Mouse (Mus musculus) liver, embryonic 16.5 days (tissue): ENCODE data around the gene Timp3. TPM values are rescaled to one million over a fixed set of nuclear protein-coding genes. Genes with fewer than 3 reads are reported as not detected.
A peak's percentile ranks its signal among the peaks of the same experiment; 100 is the strongest.

ENCODE experiments used
- ATAC-seq: fragments of 200-750 bp; cut with Nextera tagmentation; 2 replicates; pipeline ENCODE4 v1.8.0; 2017; ENCODE audit warnings: low read depth, mild to moderate bottlenecking, moderate number of reproducible peaks, moderate library complexity
- H3K27ac ChIP-seq: fragments of 300-500 bp; sonication (generic); 2 replicates; pipeline ENCODE4 v1.5.1; 2014; ENCODE audit warnings: mild to moderate bottlenecking, low read length
- H3K27me3 ChIP-seq: fragments of 300-500 bp; sonication (generic); 2 replicates; pipeline ENCODE4 v1.6.1; 2014; ENCODE audit warnings: low read depth, low read length, mixed read lengths; ENCODE audit not compliant: control insufficient read depth, insufficient read depth
- H3K36me3 ChIP-seq: fragments of 300-500 bp; sonication (generic); 2 replicates; pipeline ENCODE4 v1.6.1; 2014; ENCODE audit warnings: mild to moderate bottlenecking; ENCODE audit not compliant: control insufficient read depth, insufficient read depth
- H3K4me1 ChIP-seq: fragments of 300-500 bp; sonication (generic); 2 replicates; pipeline ENCODE4 v1.6.1; 2014; ENCODE audit warnings: low read depth, low read length, mixed read lengths; ENCODE audit not compliant: control insufficient read depth
- H3K4me2 ChIP-seq: fragments of 300-500 bp; sonication (generic); 2 replicates; pipeline ENCODE4 v1.6.1; 2014; ENCODE audit warnings: low read depth, low read length, mixed read lengths
- H3K4me3 ChIP-seq: fragments of 300-500 bp; sonication (generic); 2 replicates; pipeline ENCODE4 v1.5.1; 2014; ENCODE audit warnings: low read depth, mild to moderate bottlenecking, low read length
- H3K9ac ChIP-seq: fragments of 300-500 bp; sonication (generic); 2 replicates; pipeline ENCODE4 v1.6.1; 2014; ENCODE audit warnings: low read depth, low read length
- H3K9me3 ChIP-seq: fragments of 300-500 bp; sonication (generic); replicated peaks from 2 replicates; pipeline ENCODE4 v1.6.1; 2016; ENCODE audit warnings: low read length; ENCODE audit not compliant: control insufficient read depth
- WGBS: fragments of 180-500 bp; shearing (Covaris S2); extraction: QIAGEN DNeasy Blood & Tissue Kit; methylation state at CpG from one replicate; pipeline ENCODE4 v1.1.7; 2014; ENCODE audit not compliant: insufficient replicate concordance; 5-methylcytosine and 5-hydroxymethylcytosine counted together
- polyA plus RNA-seq: library from polyadenylated mRNA; unstranded; fragments of >200 nt; fragmentation: Nextera tagmentation; extraction: Ambion mirVana; gene quantifications from 2 replicates; pipeline ENCODE4 v1.2.1, GENCODE M21; 2015

Timp3 gene
- polyA plus RNA-seq, 1 experiment from 2014 or later: 7.3 TPM

DNA sequence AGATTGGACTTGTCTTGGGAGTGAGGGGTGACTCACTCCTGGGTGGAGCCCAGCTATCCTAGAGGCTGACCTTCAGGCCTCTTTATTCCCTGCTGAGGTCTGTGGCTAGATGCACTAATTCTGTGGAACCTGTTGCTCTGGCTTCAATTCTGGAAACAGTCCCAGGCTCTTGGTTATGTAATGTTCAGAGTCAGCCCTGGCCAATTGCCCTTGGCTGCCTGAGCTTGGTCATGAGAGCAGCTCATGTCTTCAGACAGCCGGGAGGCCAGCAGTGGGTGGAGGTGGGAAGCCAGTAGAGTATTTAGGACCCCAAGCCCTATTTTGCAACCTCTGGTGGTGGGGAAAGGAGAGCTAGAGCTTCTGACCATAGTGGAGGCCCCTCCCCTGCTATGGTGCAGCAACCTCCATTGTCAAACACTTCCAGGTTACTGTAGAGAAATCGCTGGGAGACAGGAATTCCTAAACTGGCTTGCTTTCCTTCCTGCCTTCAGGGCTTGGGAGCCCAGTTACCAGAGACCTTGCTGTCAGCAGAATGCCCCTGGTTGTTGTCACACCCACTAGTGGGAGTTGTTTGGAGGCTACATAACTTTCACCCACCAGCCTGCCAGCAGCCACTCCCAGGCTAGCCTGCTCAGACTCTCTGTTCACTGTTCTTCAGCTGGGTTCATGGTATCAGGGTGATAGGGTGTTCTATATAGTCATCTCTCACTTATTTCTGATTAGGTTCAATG is 39.6 kb downstream of the Timp3 start:
- Histone ChIP-seq H3K4me2 (no peak overlapping the region), H3K27ac (peak overlapping the region; percentile 72), H3K4me1 (peaks cover 40% of the 10 kb centered on the region), H3K36me3 (no peaks in the 10 kb centered on the region), H3K9ac (0 out of 2 replicates have a peak overlapping the region, but pooled peaks have one; percentile 11), H3K9me3 (no peaks in the 10 kb centered on the region), H3K27me3 (no peaks in the 10 kb centered on the region), H3K4me3 (no peak overlapping the region)
- WGBS: 47% methylated on average over 2 of the region's 2 CpGs
- peak; percentile 42 for ATAC-seq

DNA sequence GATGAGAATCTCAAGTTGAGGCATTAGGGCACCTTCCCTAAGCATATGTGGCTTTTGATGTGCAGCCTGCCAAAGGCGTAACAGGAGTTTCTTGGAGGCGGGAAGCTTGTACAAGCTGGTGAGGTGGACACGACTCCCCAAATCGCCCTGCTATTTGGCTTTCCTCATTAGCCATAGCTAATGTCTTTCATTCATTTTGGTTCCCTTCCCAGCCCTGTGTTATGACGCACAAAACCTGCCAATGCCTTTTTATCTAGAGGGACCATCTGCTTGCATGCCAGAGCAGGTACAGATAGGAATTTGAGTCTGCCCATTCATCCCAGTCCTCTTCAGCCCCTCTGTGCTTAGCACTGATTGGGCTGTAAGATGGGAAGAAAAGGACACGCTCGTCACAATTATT is 40.2 kb downstream of the Timp3 start:
- peaks cover 40% of the 10 kb centered on the region for H3K4me1 ChIP-seq
- no peak overlapping the region for H3K4me2 ChIP-seq
- H3K4me3 ChIP-seq: no peak overlapping the region
- 0 out of 2 replicates have a peak overlapping the region, but pooled peaks have one; percentile 11 for H3K9ac ChIP-seq
- no peaks in the 10 kb centered on the region for H3K27me3 ChIP-seq
- WGBS: 45% methylated on average over 7 of the region's 7 CpGs
- H3K9me3 ChIP-seq: no peaks in the 10 kb centered on the region
- ATAC-seq: peak; percentile 64
- H3K27ac ChIP-seq: peak overlapping the region; percentile 72
- H3K36me3 ChIP-seq: no peaks in the 10 kb centered on the region

DNA sequence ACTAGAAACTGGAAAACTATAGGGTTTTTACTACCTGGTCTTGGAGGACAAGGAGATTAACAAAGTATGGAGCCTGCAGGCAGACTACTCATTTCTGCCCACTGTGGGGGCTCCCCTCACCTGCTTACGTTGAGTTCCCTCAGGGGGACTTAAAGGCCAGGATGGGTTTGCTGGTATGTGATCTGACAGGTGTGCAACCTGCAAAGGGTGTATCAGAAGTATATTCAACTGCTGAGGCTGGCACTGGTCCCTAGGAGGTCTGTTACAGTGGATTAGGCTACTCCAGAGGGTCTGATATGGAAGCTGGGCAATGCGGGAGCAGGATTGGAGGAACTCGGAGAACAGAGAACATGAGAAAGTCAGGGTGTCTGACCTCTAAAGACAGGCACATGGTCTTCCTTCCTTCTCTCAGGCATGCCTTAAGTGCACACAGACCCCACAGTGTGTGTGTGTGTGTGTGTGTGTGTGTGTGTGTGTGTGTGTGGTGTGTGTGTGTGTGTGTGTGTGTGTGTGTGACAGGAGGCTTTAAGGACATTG is 40.9 kb downstream of the Timp3 start:
- H3K4me2 ChIP-seq: no peak overlapping the region
- 62% methylated on average over 3 of the region's 3 CpGs for WGBS
- H3K4me1 ChIP-seq: peaks cover 40% of the 10 kb centered on the region
- H3K27me3 ChIP-seq: no peaks in the 10 kb centered on the region
- no peak overlapping the region for H3K9ac ChIP-seq
- H3K4me3 ChIP-seq: no peak overlapping the region
- no peak for ATAC-seq
- no peaks in the 10 kb centered on the region for H3K9me3 ChIP-seq
- peak overlapping the region; percentile 46; the same call in 1 of the 2 replicates for H3K27ac ChIP-seq
- no peaks in the 10 kb centered on the region for H3K36me3 ChIP-seq

DNA sequence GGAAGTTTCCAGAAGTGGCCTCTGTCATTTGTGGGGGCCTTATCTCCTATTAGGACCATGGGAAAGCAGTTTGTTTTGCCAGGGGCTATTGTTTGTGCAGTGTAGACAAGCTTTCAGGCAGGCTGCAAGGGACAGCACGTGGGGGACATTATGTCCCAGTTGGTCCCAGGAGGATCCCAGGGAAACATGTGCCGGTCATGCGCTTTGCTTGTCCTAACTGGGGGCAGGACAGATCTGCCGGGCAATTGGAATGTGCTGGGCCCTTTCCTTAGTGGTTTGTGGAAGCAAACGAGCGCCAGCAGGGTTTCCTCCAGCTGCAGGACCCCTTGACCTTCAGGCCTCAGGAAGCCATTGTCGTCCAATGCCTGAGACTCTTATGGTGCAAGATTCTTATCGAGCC is 41.4 kb downstream of the Timp3 start:
- WGBS: 57% methylated on average over 8 of the region's 8 CpGs
- H3K9ac ChIP-seq: no peak overlapping the region
- ATAC-seq: peak; percentile 50
- no peaks in the 10 kb centered on the region for H3K27me3 ChIP-seq
- peaks cover 42% of the 10 kb centered on the region for H3K4me1 ChIP-seq
- H3K36me3 ChIP-seq: no peaks in the 10 kb centered on the region
- no peak overlapping the region for H3K4me2 ChIP-seq
- peak overlapping the region; percentile 49 for H3K27ac ChIP-seq
- no peaks in the 10 kb centered on the region for H3K9me3 ChIP-seq
- no peak overlapping the region for H3K4me3 ChIP-seq

DNA sequence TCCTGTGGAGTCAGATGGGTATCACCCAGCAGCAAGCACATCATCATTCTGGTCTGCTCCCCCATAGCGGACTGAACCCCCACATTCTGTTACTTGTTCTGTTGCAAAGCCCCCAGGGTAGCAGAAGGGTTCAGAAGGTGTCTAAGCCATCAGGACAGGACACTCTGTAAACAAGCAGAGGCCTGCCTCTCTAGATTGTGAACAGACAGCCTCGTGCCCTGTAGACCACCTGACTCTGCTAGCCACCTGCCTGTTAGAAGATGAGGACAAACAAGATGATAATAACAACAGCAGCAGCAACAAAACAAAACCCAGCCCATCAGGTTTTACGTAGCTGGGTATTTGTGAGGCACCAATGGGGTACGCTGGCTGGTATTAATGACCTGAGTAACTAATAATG is 42.0 kb downstream of the Timp3 start:
- no peak overlapping the region for H3K4me3 ChIP-seq
- H3K9me3 ChIP-seq: no peaks in the 10 kb centered on the region
- H3K36me3 ChIP-seq: no peaks in the 10 kb centered on the region
- WGBS: 54% methylated on average over 4 of the region's 4 CpGs
- H3K4me1 ChIP-seq: peaks cover 42% of the 10 kb centered on the region
- H3K27me3 ChIP-seq: no peaks in the 10 kb centered on the region
- ATAC-seq: no peak
- peak overlapping the region; percentile 6; the same call in 1 of the 2 replicates for H3K27ac ChIP-seq
- no peak overlapping the region for H3K9ac ChIP-seq
- H3K4me2 ChIP-seq: no peak overlapping the region

DNA sequence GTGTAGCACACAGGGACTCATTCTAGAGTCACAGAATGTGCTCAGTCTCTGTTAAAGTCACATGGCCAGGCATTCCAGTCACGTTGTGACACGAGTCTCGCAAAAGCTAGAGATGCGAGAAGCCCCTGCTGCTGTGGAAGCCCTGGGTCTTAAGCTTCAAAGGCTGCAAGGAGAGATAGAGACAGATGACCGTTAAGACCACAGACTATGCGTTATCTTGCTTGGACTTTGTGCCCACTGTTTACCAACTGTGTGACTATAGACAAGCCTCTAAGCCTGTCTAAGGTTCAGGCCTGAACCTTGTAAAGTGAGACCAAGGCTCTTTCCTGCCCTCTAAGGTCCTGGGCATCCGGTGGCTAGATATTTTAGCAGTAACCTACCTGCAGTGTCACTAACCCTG is 42.5 kb downstream of the Timp3 start:
- H3K27me3 ChIP-seq: no peaks in the 10 kb centered on the region
- ATAC-seq: peak; percentile 56
- no peak overlapping the region for H3K4me2 ChIP-seq
- H3K9me3 ChIP-seq: no peaks in the 10 kb centered on the region
- H3K9ac ChIP-seq: no peak overlapping the region
- H3K4me3 ChIP-seq: no peak overlapping the region
- H3K27ac ChIP-seq: peak overlapping the region; percentile 31; the same call in 1 of the 2 replicates
- H3K4me1 ChIP-seq: peaks cover 42% of the 10 kb centered on the region
- no peaks in the 10 kb centered on the region for H3K36me3 ChIP-seq
- WGBS: 31% methylated on average over 7 of the region's 7 CpGs

DNA sequence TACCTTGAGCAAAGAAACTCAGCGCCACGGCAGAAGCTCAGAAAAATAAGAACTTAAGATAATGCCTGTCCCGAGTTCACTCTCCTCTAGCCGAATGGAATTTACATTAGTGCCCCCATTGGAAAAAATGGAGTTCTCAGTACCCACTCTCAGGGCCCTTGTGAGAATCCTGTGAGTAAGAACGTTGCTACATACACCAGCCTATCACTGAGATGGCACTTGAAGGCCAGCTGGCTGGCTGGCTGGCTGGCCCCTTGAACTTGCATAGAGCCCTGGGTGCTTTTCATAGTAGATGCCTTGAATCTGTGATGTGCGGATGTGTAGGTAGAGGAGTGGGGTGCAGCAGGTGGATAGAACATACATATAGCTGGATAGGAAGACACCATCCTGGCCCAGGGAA is 43.2 kb downstream of the Timp3 start:
- no peak for ATAC-seq
- no peak overlapping the region for H3K4me3 ChIP-seq
- no peak overlapping the region for H3K9ac ChIP-seq
- H3K9me3 ChIP-seq: no peaks in the 10 kb centered on the region
- peaks cover 42% of the 10 kb centered on the region for H3K4me1 ChIP-seq
- peak overlapping the region; percentile 31; the same call in 1 of the 2 replicates for H3K27ac ChIP-seq
- no peaks in the 10 kb centered on the region for H3K36me3 ChIP-seq
- no peaks in the 10 kb centered on the region for H3K27me3 ChIP-seq
- 74% methylated on average over 6 of the region's 6 CpGs for WGBS
- no peak overlapping the region for H3K4me2 ChIP-seq

DNA sequence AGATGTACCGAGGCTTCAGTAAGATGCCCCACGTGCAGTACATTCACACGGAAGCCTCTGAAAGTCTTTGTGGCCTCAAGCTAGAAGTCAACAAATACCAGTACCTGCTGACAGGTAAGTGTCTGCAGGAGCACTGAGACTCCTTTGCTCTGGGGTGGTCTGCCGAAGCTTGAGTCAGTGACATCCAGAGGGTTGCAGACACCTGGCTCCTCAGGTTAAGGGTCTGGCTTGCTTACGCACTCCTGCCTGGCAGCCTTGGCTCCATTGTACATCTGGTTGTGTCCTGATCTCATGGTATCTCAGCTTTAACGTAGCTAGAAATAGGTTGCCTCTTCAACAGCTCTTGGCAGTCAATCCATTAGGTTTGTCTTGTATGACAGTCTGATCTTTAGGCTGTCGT is 43.8 kb downstream of the Timp3 start:
- Histone ChIP-seq H3K9me3 (no peaks in the 10 kb centered on the region), H3K36me3 (no peaks in the 10 kb centered on the region), H3K27ac (no peak overlapping the region), H3K27me3 (no peaks in the 10 kb centered on the region), H3K4me3 (no peak overlapping the region), H3K4me2 (no peak overlapping the region), H3K4me1 (peaks cover 42% of the 10 kb centered on the region), H3K9ac (no peak overlapping the region)
- 81% methylated on average over 7 of the region's 7 CpGs for WGBS
- ATAC-seq: no peak

DNA sequence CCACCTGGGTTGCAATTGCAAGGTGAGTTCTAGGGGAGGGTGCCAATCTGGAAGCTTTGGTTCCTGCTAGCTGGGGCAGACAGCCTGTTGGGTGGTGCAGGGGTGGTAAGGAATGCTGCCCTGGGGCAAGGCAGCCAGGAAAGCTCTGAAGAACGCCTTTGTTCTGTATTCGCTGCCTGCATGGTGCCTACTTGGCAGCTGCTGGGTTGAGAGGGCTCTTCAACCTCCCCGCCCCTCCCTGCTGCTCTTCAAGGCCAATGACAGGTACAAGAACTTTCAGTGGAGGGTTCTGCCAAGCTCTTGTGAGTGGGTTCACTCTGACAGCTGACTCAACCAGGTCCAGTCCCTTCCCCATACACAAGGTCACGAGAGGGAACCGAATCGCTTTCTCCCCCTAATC is 44.5 kb downstream of the Timp3 start:
- Histone ChIP-seq H3K27ac (no peak overlapping the region), H3K4me2 (no peak overlapping the region), H3K4me1 (peaks cover 39% of the 10 kb centered on the region), H3K36me3 (no peaks in the 10 kb centered on the region), H3K9me3 (no peaks in the 10 kb centered on the region), H3K4me3 (no peak overlapping the region), H3K27me3 (no peaks in the 10 kb centered on the region), H3K9ac (no peak overlapping the region)
- no peak for ATAC-seq
- WGBS: 84% methylated on average over 6 of the region's 6 CpGs
